Mouse (Mus musculus) small intestine, adult 2 months (tissue): ENCODE data around the gene Qrich2. TPM values are rescaled to one million over a fixed set of nuclear protein-coding genes. Genes with fewer than 3 reads are reported as not detected.
"Not testable (repeated sequence)": the region's sequence is repeated elsewhere in the genome, so short reads cannot be mapped to it uniquely, and the experiment has no call there.

Source experiments
- H3K27ac ChIP-seq: fragments of 200-500 bp; 2 replicates; pipeline ENCODE4 v1.5.1; 2012; ENCODE audit warnings: low read depth, low read length, control low read depth, inconsistent platforms; ENCODE audit not compliant: insufficient read depth
- H3K27me3 ChIP-seq: fragments of 200-500 bp; 2 replicates; pipeline ENCODE4 v1.6.1; 2012; ENCODE audit warnings: mild to moderate bottlenecking, moderate library complexity, low read length, inconsistent platforms; ENCODE audit not compliant: control insufficient read depth, insufficient read depth
- H3K36me3 ChIP-seq: fragments of 200-500 bp; 2 replicates; pipeline ENCODE4 v1.6.1; 2012; ENCODE audit warnings: mild to moderate bottlenecking, low read length, control low read depth, inconsistent platforms; ENCODE audit not compliant: control insufficient read depth, insufficient read depth
- H3K4me1 ChIP-seq: fragments of 200-500 bp; 2 replicates; pipeline ENCODE4 v1.6.1; 2012; ENCODE audit warnings: low read length, inconsistent platforms, mixed read lengths; ENCODE audit not compliant: control insufficient read depth, insufficient read depth, insufficient read length
- H3K4me3 ChIP-seq: fragments of 200-500 bp; 2 replicates; pipeline ENCODE4 v1.5.1; 2012; ENCODE audit warnings: low read depth, mild to moderate bottlenecking, control low read depth, inconsistent platforms, low read length, moderate library complexity
- CTCF ChIP-seq: fragments of 200-500 bp; IDR thresholded peaks from 2 replicates; pipeline ENCODE4 v1.5.1; 2012; ENCODE audit warnings: low read depth, mild to moderate bottlenecking, control low read depth, inconsistent platforms, low read length, moderate library complexity, mixed read lengths; ENCODE audit not compliant: insufficient replicate concordance, insufficient read length; ENCODE audit errors: extremely low read depth
- POLR2A ChIP-seq: fragments of 200-500 bp; IDR thresholded peaks from 2 replicates; pipeline ENCODE4 v1.6.1; 2012; ENCODE audit warnings: low read depth, mild to moderate bottlenecking, control low read depth, inconsistent platforms, low read length, moderate library complexity
- WGBS: fragments of 180-500 bp; shearing (Covaris S2); methylation state at CpG from one replicate; pipeline ENCODE4 v1.1.7; 2018; 5-methylcytosine and 5-hydroxymethylcytosine counted together
- polyA plus RNA-seq: library from polyadenylated mRNA; depleted of rRNA; stranded (reverse); fragments of >200 nt; gene quantifications from 2 replicates; pipeline ENCODE4 v1.2.3, GENCODE M21; 2012

Gene Qrich2
- polyA plus RNA-seq, 1 experiment, result 0.13 TPM

- no peaks in the 10 kb centered on the region for H3K27me3 ChIP-seq
- no peak overlapping the region for H3K4me3 ChIP-seq
- no peak for TF ChIP-seq POLR2A
- peaks cover 30% of the 10 kb centered on the region; the same call in 1 of the 2 replicates for H3K4me1 ChIP-seq
- no peaks in the 10 kb centered on the region for H3K36me3 ChIP-seq
- H3K27ac ChIP-seq, result peak overlapping the region; percentile 99
- 26% methylated on average over 9 of the region's 9 CpGs for WGBS
Measured at GRCm38 (mm10) chr11:116429862-116430613, 36.0 kb downstream of the Qrich2 start.

- Histone ChIP-seq H3K36me3 (no peaks in the 10 kb centered on the region), H3K27ac (peak overlapping the region; percentile 99), H3K4me1 (peaks cover 33% of the 10 kb centered on the region; the same call in 1 of the 2 replicates), H3K27me3 (no peaks in the 10 kb centered on the region), H3K4me3 (peak overlapping the region; percentile 22; the same call in 1 of the 2 replicates)
- TF ChIP-seq CTCF, result no peak
- peak; percentile 86 for TF ChIP-seq POLR2A
- WGBS, result 22% methylated on average over 13 of the region's 13 CpGs
Measured at GRCm38 (mm10) chr11:116428872-116429859, 36.9 kb downstream of the Qrich2 start.

GRCm38 (mm10) chr11:116426852-116427575, 39.0 kb downstream of the Qrich2 start:
- Histone ChIP-seq H3K36me3 (no peaks in the 10 kb centered on the region), H3K27me3 (no peaks in the 10 kb centered on the region), H3K4me1 (peaks cover 35% of the 10 kb centered on the region; the same call in 1 of the 2 replicates), H3K4me3 (no peak overlapping the region), H3K27ac (peak overlapping the region; percentile 99)
- 68% methylated on average over 6 of the region's 6 CpGs for WGBS
- TF ChIP-seq CTCF (no peak), POLR2A (no peak)

GRCm38 (mm10) chr11:116426328-116426727, 39.7 kb downstream of the Qrich2 start:
- 31% methylated on average over 11 of the region's 11 CpGs for WGBS
- H3K4me3 ChIP-seq, H3K36me3 ChIP-seq, H3K27me3 ChIP-seq, H3K27ac ChIP-seq: not testable (repeated sequence)
- peaks cover 37% of the 10 kb centered on the region; the same call in 1 of the 2 replicates for H3K4me1 ChIP-seq

GRCm38 (mm10) chr11:116424621-116425407, 41.2 kb downstream of the Qrich2 start:
- TF ChIP-seq CTCF (no peak), POLR2A (no peak)
- WGBS, result 43% methylated on average over 8 of the region's 8 CpGs
- Histone ChIP-seq H3K4me1 (peaks cover 41% of the 10 kb centered on the region; the same call in 1 of the 2 replicates), H3K36me3 (no peaks in the 10 kb centered on the region), H3K27me3 (no peaks in the 10 kb centered on the region), H3K27ac (peak overlapping the region; percentile 72), H3K4me3 (no peak overlapping the region)

GRCm38 (mm10) chr11:116423782-116424620, 42.0 kb downstream of the Qrich2 start:
- no peaks in the 10 kb centered on the region for H3K27me3 ChIP-seq
- no peak overlapping the region for H3K4me3 ChIP-seq
- peak overlapping the region; percentile 72 for H3K27ac ChIP-seq
- TF ChIP-seq POLR2A (peak; percentile 43; the same call in 1 of the 2 replicates), CTCF (no peak)
- H3K36me3 ChIP-seq, result no peaks in the 10 kb centered on the region
- peaks cover 42% of the 10 kb centered on the region; the same call in 1 of the 2 replicates for H3K4me1 ChIP-seq
- WGBS, result 37% methylated on average over 10 of the region's 10 CpGs
